Mouse (Mus musculus) heart, adult 9 months (tissue): ENCODE measurements around the gene Masp2.

ENCODE experiments used
- DNase-seq, 2 experiments: peaks; one replicate each; pipeline ENCODE4 v3.0.0; 2022; ENCODE audit warnings: low spot score in 2 of 2

The Masp2 gene

DNA sequence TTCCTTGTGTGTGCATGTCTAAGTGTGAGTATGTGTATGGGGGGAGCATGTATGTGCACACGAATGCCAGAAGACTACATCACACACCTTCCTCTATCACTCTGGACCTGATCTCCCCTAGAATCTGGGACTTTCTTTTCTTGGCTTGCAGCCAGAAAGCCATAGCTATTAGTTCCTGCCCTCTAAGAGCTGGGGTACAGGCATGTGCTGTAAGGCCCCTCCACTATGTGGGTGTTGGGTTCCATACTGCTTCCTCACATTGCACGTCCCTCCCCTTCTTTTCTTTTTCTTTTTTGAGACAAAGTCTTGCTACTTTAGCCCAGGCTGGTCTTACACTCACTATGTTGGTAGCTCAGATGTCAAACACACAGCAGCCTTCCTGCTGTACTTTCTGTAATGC lies 33.0 kb downstream of the Masp2 start:
- no peak for DNase-seq

GRCm38 (mm10) chr4:148638302-148638701 lies 35.9 kb downstream of the Masp2 start:
- no peak for DNase-seq

GRCm38 (mm10) chr4:148639455-148639854 lies 37.1 kb downstream of the Masp2 start:
- DNase-seq: no peak

- no peak for DNase-seq
Observed at GRCm38 (mm10) chr4:148641121-148641520, 38.8 kb downstream of the Masp2 start.

- DNase-seq: no peak
Observed at GRCm38 (mm10) chr4:148643291-148644156, 41.2 kb downstream of the Masp2 start, which contains the start of gene Gm572. Gene Gm572 (plus strand): TSS chr4:148643317.

- no peak for DNase-seq
Observed at GRCm38 (mm10) chr4:148644157-148644511, 41.8 kb downstream of the Masp2 start.

DNA sequence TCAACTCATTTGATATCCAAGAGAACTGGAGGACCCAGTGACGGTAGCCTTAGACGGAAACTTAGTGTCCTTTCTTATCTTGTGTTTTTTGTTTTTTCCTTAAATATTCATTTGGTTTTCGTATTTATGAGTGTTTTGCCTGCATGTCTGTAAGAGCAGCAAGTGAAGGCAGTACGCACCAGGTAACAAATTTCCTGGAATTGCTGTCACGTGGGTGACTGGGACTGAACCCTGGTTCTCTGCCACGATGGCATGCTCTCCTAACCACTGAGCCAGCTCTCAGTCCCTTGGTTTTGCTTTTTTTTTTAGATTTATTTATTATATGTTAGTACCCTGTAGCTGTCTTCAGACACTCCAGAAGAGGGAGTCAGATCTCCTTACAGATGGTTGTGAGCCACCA lies 42.6 kb downstream of the Masp2 start:
- DNase-seq: no peak

- DNase-seq: peak in 1 of 2 experiments; percentile 18
Observed at GRCm38 (mm10) chr4:148646616-148647015, 44.3 kb downstream of the Masp2 start.

GRCm38 (mm10) chr4:148649309-148649708 lies 47.0 kb downstream of the Masp2 start:
- no peak for DNase-seq

GRCm38 (mm10) chr4:148651045-148651444 lies 48.7 kb downstream of the Masp2 start:
- DNase-seq: peak in 1 of 2 experiments; percentile 42

GRCm38 (mm10) chr4:148654701-148655398 lies 52.5 kb downstream of the Masp2 start:
- DNase-seq: peak in 1 of 2 experiments; percentile 8

- no peak for DNase-seq
Observed at GRCm38 (mm10) chr4:148656691-148657258, 54.4 kb downstream of the Masp2 start.

GRCm38 (mm10) chr4:148657776-148658175 lies 55.4 kb downstream of the Masp2 start:
- DNase-seq: no peak

DNA sequence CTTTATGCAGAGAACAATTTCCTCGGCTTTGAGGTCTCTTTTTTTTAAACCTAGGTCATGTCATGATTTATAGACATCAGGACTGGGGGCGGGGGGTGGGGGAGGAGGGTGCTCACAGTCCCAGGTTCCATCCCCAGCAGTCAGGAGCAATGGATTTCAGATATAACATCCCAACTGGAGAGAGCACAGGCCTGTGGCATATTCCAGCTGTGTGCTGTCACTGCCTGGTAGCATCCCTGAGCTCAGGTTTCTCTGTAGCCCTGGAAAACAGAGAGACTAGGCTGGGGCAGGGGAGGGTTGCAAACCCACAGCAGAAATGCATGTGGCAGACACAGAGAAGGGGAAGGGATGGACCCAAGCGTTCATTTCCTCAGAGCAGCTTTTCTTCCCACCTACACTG lies 57.8 kb downstream of the Masp2 start:
- no peak for DNase-seq

GRCm38 (mm10) chr4:148662168-148662965 lies 60.0 kb downstream of the Masp2 start:
- DNase-seq: peak in 1 of 2 experiments; percentile 67

DNA sequence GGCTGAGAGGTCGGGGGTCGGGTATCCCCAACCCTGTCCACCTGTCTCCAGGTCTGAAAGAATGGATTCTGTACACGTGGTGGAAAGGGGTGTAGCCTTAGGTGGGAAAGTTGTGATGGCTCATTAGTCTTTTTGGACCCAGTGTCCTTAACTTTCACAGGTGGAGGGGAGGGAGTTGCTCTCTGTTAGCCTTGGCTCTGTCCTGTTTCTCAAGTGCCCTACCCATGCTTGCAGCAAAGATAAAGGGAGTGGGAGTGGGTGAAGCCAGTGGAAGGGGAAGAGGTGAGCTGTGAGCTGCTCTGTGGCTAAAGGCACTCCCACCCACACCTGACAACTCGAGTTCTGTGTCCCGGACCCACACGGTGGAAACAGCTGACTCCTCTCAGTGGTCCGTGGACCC lies 61.0 kb downstream of the Masp2 start:
- no peak for DNase-seq

DNA sequence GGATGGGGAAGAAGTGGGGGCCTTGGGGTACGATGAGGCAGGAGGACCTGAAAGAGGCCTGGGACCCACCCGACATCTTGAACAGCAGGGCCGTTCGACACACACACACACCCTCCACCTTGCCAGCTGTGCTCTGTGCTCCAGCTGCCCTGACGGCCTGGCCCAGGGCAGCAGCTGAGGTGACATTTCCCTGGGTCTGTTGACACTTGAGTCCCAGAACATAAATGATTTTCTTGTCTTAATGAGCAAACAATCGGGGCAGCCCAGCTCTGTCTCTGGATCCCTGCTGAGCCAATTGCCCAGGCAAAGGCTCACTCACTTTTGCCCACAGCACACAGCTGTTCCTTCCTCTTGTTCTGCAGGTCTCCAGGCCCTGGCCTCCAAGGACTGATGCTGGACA lies 61.7 kb downstream of the Masp2 start:
- no peak for DNase-seq
